Mouse (Mus musculus): ENCODE data around the gene Hoxa10.

GRCm38 (mm10) chr6:52183311-52184080 is 57.2 kb downstream of the Hoxa10 start:
- TF ChIP-seq CTCF (IDR thresholded peaks at IDR 0.05; ENCODE audit: insufficient read depth, low read depth, low read length) (no peak), POLR2A (IDR thresholded peaks at IDR 0.05; ENCODE audit: insufficient read depth, low read depth, low read length) (no peak)

All from olfactory bulb, adult 2 months (tissue).